Mouse (Mus musculus) E14TG2a.4 (cell line): ENCODE results near the gene Nfib.

Experiments used
- CTCF ChIP-seq: conservative IDR thresholded peaks from 2 replicates; pipeline ENCODE4 v1.5.1; 2014; ENCODE audit warnings: low read length
- NANOG ChIP-seq: IDR thresholded peaks from 2 replicates; pipeline ENCODE4 v1.6.1; 2014; ENCODE audit warnings: borderline replicate concordance, low read length, mixed read lengths

DNA sequence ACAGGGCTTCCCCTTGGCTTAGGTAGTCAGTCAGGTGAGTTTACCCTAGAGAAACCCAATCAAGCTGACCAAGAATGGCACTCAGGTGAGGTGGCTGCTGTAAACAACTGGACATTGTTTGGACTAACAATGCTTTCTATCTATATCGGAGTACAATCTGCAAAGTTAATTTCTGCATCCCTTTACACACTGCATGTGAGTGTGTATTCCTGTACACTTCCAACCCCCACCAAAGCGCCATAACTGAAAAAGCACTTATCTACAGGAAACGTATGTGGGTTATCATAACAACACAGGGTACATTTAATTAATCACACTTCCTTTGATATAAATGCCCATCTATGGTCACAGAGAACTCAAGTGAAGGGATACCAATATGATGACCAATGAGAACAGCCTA is 346.4 kb downstream of the Nfib start:
- TF ChIP-seq CTCF (no peak), NANOG (no peak)
